Mouse (Mus musculus) erythroblast, embryonic 14.5 days (primary cell): ENCODE data around the gene Slco6c1. TPM values are rescaled to one million over a fixed set of nuclear protein-coding genes. Genes with fewer than 3 reads are reported as not detected.

Experiments used
- H3K27me3 ChIP-seq: 2 replicates; pipeline ENCODE4 v1.6.1; 2012; ENCODE audit warnings: inconsistent platforms; ENCODE audit not compliant: control insufficient read depth
- H3K36me3 ChIP-seq: 2 replicates; pipeline ENCODE4 v1.6.1; 2012; ENCODE audit warnings: mild to moderate bottlenecking, inconsistent platforms; ENCODE audit not compliant: control insufficient read depth
- H3K4me1 ChIP-seq: 2 replicates; pipeline ENCODE4 v1.6.1; 2012; ENCODE audit warnings: inconsistent platforms; ENCODE audit not compliant: control insufficient read depth
- H3K4me3 ChIP-seq: replicated peaks from 2 replicates; pipeline ENCODE3; 2012; ENCODE audit warnings: moderate library complexity, mild to moderate bottlenecking, inconsistent platforms
- H3K9me3 ChIP-seq: 2 replicates; pipeline ENCODE4 v1.6.1; 2012; ENCODE audit warnings: low read length, inconsistent platforms, mixed read lengths; ENCODE audit not compliant: control insufficient read depth
- GATA1 ChIP-seq: IDR thresholded peaks from 2 replicates; pipeline ENCODE4 v1.6.1; 2012; ENCODE audit warnings: low read length, inconsistent platforms, mixed read lengths
- TAL1 ChIP-seq: IDR thresholded peaks from 3 replicates; pipeline ENCODE4 v1.6.1; 2012; ENCODE audit warnings: low read length, inconsistent platforms, mixed read lengths
- polyA plus RNA-seq: library from polyadenylated mRNA; stranded (reverse); fragments of >175 nt; gene quantifications from 2 replicates; pipeline ENCODE4 v1.2.3, GENCODE M21; 2012

Gene Slco6c1
- not detected in 2 replicates for polyA plus RNA-seq

- Histone ChIP-seq H3K4me1 (no peaks in the 10 kb centered on the region), H3K36me3 (no peaks in the 10 kb centered on the region), H3K27me3 (no peaks in the 10 kb centered on the region), H3K9me3 (peaks cover 5% of the 10 kb centered on the region), H3K4me3 (no peak within 1 kb of the TSS)
- no peak for TF ChIP-seq TAL1
- TF ChIP-seq GATA1 = no peak
Observed at GRCm38 (mm10) chr1:97128201-97128600, at the start of gene Slco6c1. Slco6c1 (minus strand) TSS chr1:97128301.

- H3K9me3 ChIP-seq = no peaks in the 10 kb centered on the region
- no peaks in the 10 kb centered on the region for H3K27me3 ChIP-seq
- TF ChIP-seq TAL1 = no peak
- no peak for TF ChIP-seq GATA1
- no peaks in the 10 kb centered on the region for H3K36me3 ChIP-seq
- no peak overlapping the region for H3K4me3 ChIP-seq
- H3K4me1 ChIP-seq = no peaks in the 10 kb centered on the region
Observed at GRCm38 (mm10) chr1:97038982-97039381, 89.1 kb downstream of the Slco6c1 start.

DNA sequence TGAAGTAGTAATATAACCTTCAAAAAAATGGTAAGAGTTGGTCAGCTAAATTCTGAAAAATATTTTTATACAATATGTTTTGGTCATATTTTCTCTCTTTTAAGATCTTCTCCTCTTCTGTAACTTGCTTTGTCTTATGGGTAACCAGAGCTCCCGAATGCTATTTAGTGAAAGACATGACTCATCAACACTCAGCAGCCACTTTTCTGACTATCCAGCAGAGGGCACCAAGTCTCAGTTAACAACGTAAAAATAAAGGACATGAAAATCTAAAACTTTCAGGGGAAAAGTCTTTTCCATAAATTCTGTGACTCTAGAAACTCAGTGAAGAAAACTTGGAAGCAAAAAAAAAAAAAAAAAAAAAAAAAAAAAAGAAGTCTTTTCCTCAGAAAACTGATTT, 89.6 kb downstream of the Slco6c1 start:
- TF ChIP-seq GATA1 (no peak), TAL1 (no peak)
- Histone ChIP-seq H3K4me3 (no peak overlapping the region), H3K27me3 (no peaks in the 10 kb centered on the region), H3K4me1 (no peaks in the 10 kb centered on the region), H3K36me3 (no peaks in the 10 kb centered on the region), H3K9me3 (no peaks in the 10 kb centered on the region)

GRCm38 (mm10) chr1:97037955-97038354, 90.1 kb downstream of the Slco6c1 start:
- Histone ChIP-seq H3K4me3 (no peak overlapping the region), H3K4me1 (no peaks in the 10 kb centered on the region), H3K36me3 (no peaks in the 10 kb centered on the region), H3K27me3 (no peaks in the 10 kb centered on the region), H3K9me3 (no peaks in the 10 kb centered on the region)
- TF ChIP-seq TAL1 = no peak
- no peak for TF ChIP-seq GATA1

GRCm38 (mm10) chr1:97021388-97021787, 106.7 kb downstream of the Slco6c1 start:
- no peak overlapping the region for H3K4me3 ChIP-seq

GRCm38 (mm10) chr1:97019404-97019803, 108.7 kb downstream of the Slco6c1 start:
- H3K36me3 ChIP-seq = no peaks in the 10 kb centered on the region
- no peaks in the 10 kb centered on the region for H3K27me3 ChIP-seq
- TF ChIP-seq GATA1 (no peak), TAL1 (no peak)
- H3K4me3 ChIP-seq = no peak overlapping the region
- H3K4me1 ChIP-seq = no peaks in the 10 kb centered on the region
- H3K9me3 ChIP-seq = no peaks in the 10 kb centered on the region

More at GRCm38 (mm10) chr1:97021388-97021787, 106.7 kb downstream of the Slco6c1 start:
- TF ChIP-seq TAL1 = no peak
- TF ChIP-seq GATA1 = no peak
- Histone ChIP-seq H3K27me3 (no peaks in the 10 kb centered on the region), H3K36me3 (no peaks in the 10 kb centered on the region), H3K4me1 (no peaks in the 10 kb centered on the region), H3K9me3 (no peaks in the 10 kb centered on the region)

DNA sequence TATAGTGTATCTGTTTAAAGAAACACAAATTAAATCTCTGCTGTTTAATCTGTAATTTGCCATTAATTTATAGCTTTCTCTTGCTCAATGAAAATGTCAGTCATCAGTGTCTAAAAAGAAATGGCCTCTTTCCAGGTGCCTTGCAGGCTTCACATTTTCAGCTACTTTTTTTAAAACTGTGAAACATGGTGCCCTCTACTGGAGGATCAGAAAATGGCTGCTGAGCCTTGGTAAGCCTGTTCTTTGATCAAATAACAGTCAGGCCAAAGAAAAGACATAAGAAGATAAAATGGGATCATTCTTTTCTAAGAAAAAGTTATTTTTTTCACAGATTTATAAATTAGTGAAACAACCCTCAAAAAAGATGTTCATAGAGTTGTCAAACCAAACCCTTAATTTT, 109.1 kb downstream of the Slco6c1 start:
- no peak overlapping the region for H3K4me3 ChIP-seq
- no peaks in the 10 kb centered on the region for H3K4me1 ChIP-seq
- no peaks in the 10 kb centered on the region for H3K27me3 ChIP-seq
- H3K9me3 ChIP-seq = no peaks in the 10 kb centered on the region
- TF ChIP-seq GATA1 (no peak), TAL1 (no peak)
- no peaks in the 10 kb centered on the region for H3K36me3 ChIP-seq
